Mouse (Mus musculus) CH12.LX (cell line): Measurements from ENCODE around the gene Slu7.

Experiments used
- CHD2 ChIP-seq: IDR thresholded peaks from 2 replicates; pipeline ENCODE4 v1.6.1; 2011; ENCODE audit warnings: low read length, improper control_type of control experiment
- CTCF ChIP-seq, 2 experiments: IDR thresholded peaks in 1 of 2; conservative IDR thresholded peaks in 1 of 2; 2 replicates each; pipeline ENCODE4 v1.5.1; 2011 to 2012; ENCODE audit warnings: low read depth in 2 of 2, low read length in 2 of 2, improper control_type of control experiment in 1 of 2, inconsistent platforms in 1 of 2, mild to moderate bottlenecking in 1 of 2, moderate library complexity in 1 of 2
- EP300 ChIP-seq: IDR thresholded peaks from 2 replicates; pipeline ENCODE4 v1.6.1; 2011; ENCODE audit warnings: low read length, improper control_type of control experiment
- ETS1 ChIP-seq: conservative IDR thresholded peaks from 2 replicates; pipeline ENCODE4 v1.6.1; 2012; ENCODE audit warnings: low read depth, mild to moderate bottlenecking, inconsistent platforms, low read length, improper control_type of control experiment, moderate library complexity
- NELFE ChIP-seq: IDR thresholded peaks from 2 replicates; pipeline ENCODE4 v1.6.1; 2011; ENCODE audit warnings: low read depth, low read length, improper control_type of control experiment
- POLR2A ChIP-seq: IDR thresholded peaks from 2 replicates; pipeline ENCODE4 v1.6.1; 2011; ENCODE audit warnings: low read depth, mild to moderate bottlenecking, improper control_type of control experiment, low read length
- SMC3 ChIP-seq: IDR thresholded peaks from 2 replicates; pipeline ENCODE4 v1.6.1; 2011; ENCODE audit warnings: low read depth, low read length, improper control_type of control experiment
- ZC3H11A ChIP-seq: IDR thresholded peaks from 2 replicates; pipeline ENCODE4 v1.6.1; 2012; ENCODE audit warnings: low read depth, mild to moderate bottlenecking, inconsistent platforms, low read length, improper control_type of control experiment

DNA sequence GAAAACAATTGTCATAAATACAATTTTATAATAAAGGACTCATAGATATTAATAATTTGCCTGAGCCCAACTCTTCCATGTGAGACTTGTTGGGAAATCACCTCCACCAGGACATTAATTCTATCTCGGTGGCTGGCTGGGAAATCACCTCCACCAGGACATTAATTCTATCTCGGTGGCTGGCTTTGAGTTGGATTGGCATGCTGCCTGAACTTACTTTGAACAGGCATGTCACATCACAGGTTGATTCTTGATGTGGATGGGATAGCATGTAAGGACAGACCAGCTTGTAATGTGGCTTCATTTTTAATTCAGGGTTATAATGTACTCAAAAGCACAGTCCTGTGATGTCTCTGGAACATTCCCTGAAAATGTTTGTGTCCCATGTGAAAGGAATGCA lies 16.4 kb downstream of the Slu7 start:
- TF ChIP-seq CTCF (conservative IDR thresholded peaks at IDR 0.05 in 1 of 2, IDR thresholded peaks at IDR 0.05 in 1 of 2; ENCODE audit: low read depth in 2 of 2, low read length in 2 of 2) (no peak), SMC3 (no peak), NELFE (no peak), ZC3H11A (no peak), ETS1 (no peak), POLR2A (no peak), CHD2 (no peak), EP300 (no peak)
